Mouse (Mus musculus) common myeloid progenitor, adult 5-6 weeks (primary cell): ENCODE data around the gene Zfp385a. TPM values are rescaled to one million over a fixed set of nuclear protein-coding genes. Genes with fewer than 3 reads are reported as not detected.

Experiments used
- ATAC-seq: replicated peaks from 2 replicates; pipeline ENCODE4 v1.8.0; 2016; ENCODE audit warnings: low read depth, mild to moderate bottlenecking, moderate TSS enrichment, inconsistent platforms; ENCODE audit not compliant: poor library complexity, severe bottlenecking
- total RNA-seq: library from RNA; stranded (forward); fragments of 200-1000, 187-1606 nt; gene quantifications from 2 replicates; pipeline ENCODE4 v1.2.3, GENCODE M21; 2017

Gene Zfp385a
- total RNA-seq, 1 experiment from 2014 or later = 3.9 TPM

DNA sequence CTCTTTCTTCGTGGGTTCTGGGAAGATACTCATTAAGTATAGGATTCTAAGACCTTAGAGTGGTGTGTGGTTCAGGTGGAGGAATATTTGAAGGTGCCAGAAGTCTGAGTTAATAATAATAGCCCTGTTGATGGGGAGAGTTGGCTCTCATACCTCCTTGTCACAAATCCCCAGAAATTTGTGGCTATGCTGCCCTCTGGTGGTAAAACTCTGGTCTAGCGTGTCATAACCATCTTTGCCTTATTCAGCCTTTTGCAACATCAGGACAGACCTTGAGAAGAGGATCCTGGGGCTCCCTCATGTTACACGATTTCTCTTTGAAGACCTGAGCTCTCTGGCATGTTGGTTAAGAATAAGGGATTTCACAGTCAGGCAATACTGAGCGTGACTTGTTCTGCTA lies 2.5 kb upstream of the Zfp385a start:
- ATAC-seq = no peak; the same call in 1 of the 2 replicates

DNA sequence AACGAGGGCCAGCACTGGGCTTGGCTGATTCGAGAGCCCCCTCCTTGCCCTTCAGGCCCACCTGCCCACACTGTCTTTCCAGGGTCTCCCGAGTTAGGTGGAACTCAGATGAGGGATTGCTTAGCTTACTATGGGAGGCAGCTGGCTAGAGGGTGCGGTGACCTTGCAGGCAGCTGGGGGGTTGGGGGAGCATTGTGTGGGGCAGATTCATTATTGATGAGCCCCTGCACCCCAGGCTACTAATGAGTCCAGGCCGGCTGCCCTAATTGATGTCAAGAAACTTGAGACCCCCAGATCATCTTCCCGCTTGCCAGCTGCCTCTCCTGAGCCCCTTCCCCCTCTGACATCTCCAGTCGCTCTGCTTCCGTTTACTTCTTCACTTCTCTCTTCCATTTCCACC lies 1.7 kb upstream of the Zfp385a start:
- no peak for ATAC-seq

DNA sequence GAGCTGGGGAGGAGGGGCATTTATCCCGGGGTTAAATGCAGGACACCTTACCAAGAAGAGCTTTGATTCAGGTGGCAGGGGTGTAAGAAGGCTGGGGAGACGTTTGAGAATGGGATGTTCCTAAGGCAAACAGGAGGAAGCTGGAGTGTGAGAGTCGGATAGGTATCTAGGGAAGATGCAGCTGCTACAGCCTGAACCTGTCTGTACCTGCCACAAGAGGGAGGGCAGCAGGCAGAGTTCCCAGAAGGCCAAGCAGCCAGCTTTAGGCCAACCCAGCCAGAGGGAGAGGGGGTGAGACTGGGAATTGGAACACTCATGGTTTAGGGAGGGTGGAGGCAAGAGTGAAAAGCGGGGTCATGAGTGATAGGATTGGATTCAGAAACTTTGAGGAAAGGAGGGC lies 893 bp upstream of the Zfp385a start:
- no peak for ATAC-seq

DNA sequence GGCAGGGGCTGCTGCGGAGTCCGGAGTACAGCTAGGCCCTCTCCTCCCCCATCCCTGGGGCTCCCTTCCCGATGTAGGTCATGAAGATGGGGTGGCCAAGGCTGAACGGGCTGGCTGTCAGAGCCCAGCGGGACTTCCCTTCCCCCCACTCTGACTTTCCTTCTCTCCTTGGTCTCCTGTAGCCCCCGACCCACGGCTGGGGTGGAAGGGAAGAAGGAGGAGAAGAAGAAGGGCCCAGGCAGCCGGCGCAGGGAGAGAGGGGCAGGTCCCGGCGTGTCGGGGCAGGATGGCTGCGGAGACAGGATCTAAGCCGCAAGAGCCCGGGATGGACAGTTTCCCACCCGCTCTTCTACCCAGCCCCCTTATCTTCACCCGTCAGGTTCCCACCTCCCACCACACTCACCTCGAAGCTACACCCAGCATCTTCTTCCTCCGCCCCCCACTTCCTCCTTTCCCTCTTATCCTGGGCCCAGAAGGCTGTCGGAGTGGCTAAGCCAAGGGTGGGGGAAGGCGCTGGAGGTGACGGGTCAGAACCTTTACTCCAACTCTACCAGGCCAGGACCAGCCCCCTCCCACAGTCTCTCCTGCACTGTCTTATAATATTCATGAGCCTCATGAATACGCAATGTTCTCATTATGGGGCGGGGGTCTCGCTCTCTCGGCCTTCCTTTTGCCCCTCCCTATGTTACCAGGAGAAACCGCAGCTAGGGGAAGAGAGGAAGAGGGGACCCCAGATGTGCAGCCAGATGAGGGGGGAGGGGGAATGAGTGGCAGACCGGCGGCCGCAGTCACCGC lies 530 bp downstream of the Zfp385a start:
- ATAC-seq = peak; percentile 75

DNA sequence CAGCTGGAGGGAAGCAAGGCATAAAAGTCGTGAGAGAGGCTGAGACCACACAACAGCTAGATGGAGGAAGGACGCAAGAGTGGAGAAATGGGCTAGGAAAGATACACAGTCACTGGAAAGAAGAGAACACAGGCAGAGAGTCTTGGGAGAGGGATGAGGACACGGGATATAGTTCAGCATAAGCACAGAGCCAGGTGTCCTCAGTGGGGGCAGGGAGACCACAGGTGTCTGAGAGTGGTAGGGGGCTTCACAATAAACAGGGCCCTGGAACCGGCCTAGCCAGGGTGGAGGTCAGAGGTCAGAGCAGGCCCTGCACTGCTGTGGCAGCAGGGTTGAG lies 1.1 kb downstream of the Zfp385a start:
- no peak for ATAC-seq

DNA sequence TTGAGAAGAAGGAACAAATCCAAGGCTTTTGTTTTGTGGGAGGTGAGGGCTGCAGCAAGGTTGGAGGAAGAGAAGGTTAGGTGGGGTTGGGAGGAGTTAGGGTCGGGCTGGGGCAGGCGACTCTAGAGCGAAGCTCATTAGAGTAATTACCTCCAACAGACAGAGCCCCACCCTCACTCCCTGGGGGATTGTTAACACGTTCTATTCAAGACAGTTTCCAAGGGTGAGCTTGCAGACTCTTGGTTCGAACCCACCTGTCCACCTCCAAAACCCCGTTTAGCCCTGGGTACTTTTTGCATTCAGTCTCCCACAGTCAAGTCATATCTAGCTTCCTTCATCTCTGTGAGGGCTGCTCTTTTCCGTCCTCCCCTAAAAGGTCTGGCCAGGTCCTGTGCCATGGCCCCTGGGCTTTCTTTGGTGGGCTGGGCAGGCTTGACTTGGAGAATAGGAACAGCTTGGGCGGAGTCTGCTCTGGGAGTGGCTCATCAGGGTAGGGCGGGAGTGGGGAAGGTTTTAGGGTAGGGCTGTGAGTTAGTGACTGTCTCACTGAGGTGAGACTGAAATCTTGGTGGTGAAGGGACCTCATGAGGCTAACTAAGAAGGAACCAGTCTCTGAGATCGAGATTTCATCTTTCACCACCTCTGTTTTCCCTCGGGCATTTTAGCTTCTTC lies 2.8 kb downstream of the Zfp385a start:
- ATAC-seq = no peak

DNA sequence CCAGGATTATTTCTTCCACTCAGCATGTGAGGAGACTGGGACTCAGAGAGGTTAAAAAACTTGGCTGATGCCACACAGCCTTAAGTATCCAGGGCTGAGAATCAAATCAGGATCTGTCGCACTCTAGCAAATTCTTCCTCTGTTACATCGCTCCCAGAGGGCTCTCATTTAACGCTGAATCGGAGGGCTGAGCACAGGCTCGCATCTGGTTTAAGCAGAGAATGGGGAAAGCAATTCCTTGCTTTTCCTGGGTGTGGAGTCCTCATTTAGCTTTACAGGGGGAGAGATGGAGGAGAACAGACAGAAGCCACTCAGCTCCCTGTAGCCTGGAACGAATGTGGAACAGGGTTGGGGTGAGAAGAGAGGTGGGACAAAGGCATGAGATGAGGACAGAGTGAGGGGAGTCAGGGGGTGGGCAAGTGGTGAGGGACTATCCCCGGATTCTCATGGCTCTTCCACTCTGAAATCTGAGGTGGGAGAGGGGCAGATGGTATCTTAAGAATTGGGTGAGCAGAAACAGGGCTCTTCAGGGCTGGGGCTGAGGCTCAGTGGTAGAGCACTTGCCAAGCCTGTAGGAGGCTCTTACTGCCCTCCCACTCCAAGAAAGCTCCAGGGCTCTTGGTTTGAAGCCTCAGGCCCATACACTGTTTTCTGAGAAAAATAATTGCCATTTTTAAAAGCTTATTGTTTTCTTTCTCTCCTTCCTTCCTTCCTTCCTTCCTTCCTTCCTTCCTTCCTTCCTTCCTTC lies 4.2 kb downstream of the Zfp385a start:
- ATAC-seq = no peak

DNA sequence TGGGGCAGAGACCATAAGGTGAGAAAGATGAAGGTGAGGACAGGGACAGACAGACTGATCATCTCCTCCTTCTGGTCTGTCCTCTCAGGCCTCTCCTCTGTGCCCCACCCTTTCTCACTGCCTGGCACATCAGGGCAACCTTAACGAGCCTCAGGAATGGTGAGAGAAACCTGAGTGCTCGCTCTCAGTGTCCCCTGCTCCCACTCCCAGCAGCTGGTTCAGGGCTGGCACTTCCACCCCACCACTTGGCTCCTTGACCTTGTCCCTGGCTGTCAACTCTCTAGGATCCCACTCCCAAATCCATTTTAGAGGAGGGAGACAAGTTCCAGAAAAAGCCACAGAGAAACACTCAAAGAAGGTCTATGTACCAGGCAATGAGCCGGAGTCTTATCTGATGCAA lies 4.9 kb downstream of the Zfp385a start:
- no peak for ATAC-seq

DNA sequence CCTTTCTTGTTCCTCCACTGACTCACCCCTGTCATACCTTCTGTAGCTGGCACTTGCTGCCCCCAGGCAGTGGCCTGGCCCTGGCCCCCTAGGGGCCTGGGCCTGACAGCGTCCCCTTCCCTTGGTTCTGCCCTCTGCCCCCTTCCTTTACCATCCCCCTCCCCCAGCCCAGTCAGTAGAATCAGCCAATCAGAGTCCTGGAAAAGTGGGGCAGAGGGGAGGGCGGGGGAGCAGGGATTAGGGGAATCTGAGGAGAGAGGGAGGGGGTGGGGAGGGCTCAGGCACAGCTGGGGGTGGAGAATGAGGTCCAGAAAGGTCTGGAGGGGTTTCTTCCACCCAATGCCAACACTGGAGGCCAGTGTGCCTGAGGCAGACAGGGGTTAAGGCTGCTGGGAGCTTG lies 5.7 kb downstream of the Zfp385a start:
- ATAC-seq = no peak

DNA sequence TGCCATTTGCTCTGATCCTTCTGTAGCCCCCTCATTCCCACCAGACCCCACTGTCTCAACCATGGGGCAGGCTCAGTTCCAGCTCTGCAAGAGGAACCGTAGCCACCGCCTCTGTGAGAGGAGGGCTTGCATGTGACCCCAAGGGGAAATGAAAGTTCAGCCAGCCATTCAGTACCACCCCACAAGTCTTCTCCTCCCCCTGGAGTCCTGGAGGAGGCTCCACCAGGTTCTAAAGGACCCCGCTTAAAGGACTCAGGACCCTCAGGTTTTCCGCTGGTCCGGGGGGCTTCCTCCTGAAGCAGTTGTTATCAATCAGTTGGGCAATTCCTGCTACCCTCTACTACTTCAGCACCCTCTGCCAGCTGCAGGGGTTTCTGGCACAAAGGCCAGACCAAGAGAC lies 6.2 kb downstream of the Zfp385a start:
- peak; percentile 78 for ATAC-seq

DNA sequence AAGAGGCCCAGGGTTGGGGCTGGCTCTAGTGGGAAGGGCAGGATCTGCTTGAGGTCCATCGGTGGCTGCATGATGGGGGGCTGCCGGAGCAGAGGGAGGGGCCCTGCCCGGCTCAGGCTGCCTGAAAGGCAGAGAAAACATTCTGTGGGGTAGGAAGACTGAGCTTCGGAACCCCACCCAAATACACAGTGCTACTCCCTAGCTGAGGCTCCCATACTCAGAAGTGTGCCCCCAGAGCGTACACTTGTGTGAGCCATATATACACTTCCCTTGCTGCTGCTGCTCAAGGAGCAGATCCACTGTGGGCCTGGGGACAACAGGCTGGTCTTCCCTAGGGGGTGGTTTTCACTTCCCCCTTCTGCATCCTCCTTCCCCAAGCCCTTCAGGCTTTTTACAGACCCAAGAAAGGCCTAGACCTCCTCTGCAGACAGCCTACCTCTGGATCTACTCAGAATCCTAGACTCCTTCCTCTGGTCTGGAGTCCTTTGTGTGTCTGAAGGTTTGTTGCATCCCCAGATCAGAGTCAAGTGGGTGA lies 6.7 kb downstream of the Zfp385a start:
- peak; percentile 75 for ATAC-seq

DNA sequence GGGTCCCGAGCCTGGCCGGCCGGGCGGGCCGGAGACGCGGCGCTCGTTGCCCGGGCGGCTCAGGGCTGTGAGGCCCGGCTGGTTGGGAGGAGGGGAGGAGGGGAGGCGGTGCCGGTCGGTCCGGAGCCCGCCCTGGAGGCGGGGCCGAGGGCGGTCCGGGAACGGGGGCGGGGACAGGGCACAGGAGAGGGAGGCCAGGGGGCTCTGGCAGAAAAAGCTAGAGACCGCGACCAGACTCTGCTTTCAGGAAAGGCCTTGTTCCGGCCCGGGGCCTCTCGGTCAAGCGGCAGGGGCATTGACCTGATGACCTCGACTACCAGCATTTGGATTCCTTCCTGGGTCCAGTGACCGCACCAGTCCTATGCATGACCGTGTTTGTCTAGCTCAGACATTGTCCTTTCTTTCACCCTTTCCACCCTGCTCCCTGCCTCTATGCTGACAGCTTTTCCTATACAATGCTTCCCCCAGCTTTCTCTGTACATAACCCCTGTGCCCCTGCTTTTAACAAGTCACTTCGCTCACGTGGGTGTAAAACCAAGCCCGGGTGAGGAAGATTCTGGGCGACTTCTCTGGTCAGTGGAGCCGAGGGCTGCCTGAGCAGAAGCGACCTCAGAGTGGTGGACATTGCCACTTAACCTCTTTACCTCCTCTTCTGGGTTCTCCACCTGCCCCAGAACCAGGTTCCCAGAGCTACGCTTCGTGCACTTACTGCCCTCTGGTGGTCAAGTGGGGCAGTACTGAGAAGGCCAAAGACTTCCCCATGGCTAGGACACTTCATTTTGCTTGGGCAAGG lies 16.2 kb downstream of the Zfp385a start:
- peak; percentile 85 for ATAC-seq

DNA sequence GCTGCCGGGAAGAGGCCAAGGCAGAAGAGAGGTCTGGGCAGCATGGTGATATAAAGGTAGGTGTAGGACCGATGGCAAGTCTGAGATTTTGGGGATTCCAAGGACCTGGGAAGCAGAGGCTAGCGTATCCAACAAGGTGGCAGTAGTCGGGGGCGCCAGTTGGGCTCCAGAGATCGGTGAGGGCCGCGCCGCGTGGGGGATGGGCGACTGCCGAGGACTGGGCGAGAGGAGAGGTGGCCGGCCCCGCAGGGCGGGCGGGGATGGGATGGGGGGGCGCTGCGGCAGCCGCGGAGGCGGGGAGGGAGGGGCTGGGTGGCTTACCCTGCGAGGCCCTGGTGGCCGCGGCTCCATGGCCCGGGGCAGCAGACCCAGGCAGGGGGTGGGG lies 16.8 kb downstream of the Zfp385a start:
- ATAC-seq = no peak

DNA sequence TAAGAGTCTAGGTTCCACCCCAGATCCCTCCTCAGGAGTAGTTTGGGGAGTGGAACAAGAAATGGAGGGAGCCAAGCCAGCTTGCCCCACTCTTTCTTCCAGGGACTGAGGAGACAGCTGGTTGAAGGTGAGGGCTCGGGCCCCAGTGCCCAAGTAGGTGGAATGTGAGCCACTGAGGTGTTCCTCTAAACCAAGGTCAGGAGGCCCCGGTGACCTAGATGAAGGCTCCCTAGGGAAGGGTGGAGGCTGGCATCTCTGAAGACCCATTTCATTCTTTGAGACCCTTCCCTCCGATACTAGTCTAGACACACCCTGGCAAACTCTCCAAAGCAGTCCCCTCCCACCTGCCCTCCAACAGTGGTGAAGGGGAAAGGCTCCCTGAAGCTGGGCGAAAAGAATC lies 17.5 kb downstream of the Zfp385a start:
- no peak for ATAC-seq

DNA sequence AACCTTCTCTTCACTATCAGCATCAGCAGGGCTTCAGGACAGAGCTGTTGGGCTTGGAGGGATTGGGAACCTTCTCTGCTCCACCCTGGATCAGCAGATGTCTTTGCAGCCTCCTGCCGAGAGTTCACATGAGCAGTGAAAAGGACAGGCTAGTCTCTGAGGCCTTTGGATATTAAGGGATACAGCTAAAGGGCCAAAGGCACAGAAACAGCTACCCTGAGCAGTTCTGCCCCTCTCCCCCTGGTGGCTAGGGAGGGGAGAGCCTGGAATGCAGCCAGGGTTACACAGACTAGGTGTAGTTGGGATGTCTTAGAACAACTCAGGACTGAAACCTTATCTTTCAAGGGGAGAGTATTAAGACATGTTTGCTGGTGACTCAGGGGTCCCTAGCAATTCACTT lies 18.8 kb downstream of the Zfp385a start:
- ATAC-seq = no peak

DNA sequence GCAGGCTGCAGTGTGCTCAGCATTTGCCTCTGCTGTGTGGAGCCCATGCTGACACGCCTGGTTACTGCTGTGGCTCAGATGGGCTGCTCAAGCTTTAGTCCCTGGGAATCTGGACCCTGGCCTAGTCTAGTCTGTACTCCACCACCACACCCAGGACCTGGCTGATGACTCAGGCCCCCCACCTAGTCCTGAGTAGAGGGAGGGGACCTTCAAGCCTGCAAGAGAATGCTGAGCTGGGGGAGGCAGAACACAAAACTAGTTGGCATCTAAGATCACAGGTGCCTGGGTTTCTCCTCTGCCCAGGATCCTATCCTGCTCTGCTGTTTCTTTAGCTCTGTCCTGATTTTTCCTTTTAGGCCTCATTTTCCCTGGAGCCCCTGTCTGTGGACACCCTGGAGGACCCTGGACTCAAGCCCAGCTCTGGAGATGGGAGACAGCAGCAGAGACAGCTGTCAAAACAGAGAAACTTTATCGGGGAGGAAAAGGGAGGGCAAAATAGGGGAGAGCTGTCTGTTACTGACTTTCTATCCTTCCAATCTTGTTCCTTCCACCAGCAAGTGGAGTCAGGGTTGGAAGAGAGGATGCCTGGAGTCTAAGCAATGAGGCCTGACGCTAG lies 21.6 kb downstream of the Zfp385a start:
- no peak for ATAC-seq

DNA sequence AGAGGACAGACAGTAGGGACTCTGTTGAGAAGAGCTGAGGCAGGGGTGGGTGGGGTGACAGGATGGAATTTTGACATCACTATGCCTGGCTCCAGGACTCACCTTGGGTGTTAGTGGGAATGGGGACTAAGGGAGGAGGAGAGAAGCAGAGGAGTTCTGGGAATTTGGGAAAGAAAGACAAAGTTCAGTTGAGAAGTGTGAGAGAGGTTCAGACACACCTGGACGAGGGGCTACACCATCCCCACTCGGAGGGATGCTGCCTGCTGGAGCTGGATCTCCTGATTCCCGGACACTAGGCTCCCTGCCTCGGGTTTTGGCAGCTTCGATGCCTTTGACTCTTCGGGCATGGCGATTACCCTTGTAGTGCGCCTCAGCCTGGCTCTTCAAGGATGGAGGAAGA lies 22.2 kb downstream of the Zfp385a start:
- no peak for ATAC-seq

DNA sequence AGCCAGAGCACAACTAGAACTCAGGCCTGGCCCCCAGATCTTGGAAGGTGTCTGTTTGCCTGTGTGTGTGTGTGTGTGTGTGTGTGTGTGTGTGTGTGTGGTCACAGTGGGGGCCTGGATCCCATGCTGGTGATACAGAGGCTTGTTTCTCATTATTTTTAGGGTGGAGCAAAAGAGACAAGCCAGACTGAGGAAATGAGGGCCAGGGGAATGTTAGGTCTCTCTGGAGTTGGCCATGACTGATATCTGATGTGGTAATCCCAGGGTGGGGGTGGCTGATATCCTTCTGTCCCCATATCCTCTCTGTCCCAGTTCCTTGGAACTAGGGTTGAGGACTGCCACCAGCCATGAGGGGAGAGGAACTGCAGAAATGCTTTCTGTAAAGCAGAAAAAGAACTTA lies 22.8 kb downstream of the Zfp385a start:
- ATAC-seq = no peak

DNA sequence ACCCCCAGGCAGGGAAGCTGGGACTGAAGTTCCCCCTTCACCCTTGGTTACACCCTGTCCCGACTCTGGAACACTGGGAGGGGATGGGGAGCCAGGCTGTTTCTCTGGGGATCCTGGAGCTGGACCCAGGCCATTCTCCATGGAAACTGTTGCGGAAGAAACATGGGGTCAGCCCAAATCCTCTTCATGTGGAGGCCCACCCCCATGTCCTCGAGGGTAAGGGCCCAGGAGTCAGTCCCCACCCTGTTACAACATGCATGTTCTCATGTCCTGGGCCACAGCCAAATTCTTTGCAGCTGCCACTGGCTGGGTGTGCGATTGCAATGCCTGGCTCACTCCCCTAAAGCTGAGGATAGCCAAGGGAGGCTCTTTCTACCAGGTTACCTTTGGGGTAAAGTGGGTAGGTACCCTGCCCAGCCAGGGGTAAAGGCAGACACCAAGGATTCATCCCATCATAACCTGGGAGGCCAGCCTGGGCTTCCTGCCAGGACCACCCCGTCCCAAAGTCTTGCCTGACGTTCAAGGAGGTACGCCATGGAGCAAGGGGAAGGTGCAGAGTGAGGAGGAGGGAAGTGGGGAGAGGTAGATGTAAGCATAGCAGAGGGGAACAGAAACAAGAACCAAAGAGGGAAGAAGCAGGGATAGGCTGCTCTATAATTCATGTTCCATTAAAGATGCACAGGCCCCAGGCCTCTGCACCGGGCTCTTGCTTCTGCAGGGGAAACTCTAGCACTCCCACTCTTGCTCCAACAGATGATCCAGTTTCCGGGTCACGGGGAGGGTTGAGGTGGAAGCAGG lies 23.7 kb downstream of the Zfp385a start:
- no peak for ATAC-seq
